Mouse (Mus musculus): ENCODE results near the gene Gm10337.

Gene Gm10337

GRCm38 (mm10) chr15:102546677-102547427 is 43.3 kb downstream of the Gm10337 start:
- in situ Hi-C loops (cut with MboI; ENCODE audit: low sequenced_read_pairs): no loop called here

GRCm38 (mm10) chr15:102547478-102547877 is 44.0 kb downstream of the Gm10337 start:
- in situ Hi-C loops (cut with MboI; ENCODE audit: low sequenced_read_pairs): no loop called here

DNA sequence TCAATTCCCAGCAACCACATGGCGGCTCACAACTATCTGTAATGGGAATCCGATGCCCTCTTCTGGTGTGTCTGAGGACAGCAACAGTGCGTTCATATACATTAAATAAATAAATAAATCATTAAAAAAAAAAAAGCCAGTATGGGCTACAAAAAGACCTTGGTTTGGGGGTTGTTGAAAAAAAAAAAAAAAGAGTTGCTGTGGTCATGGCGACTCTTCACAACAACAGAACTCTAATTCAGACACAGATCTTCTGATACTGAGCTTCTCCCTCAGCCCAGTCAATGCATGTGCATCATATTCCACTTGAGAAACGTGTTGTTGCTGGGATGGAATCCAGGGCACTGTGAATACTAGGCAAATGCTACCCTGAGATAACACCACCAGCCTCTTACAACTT is 49.1 kb downstream of the Gm10337 start:
- in situ Hi-C loops (cut with MboI; ENCODE audit: low sequenced_read_pairs): no loop called here

Data from CH12F3 (cell line).